Mouse (Mus musculus) adrenal gland (tissue): ENCODE results near the gene Id4.

Experiments used
- intact Hi-C: fragments of 180-260 bp; cut with DNase I; formaldehyde crosslinking; loops from one replicate; pipeline ENCODE4 v1.15.1; 2025
- long read RNA-seq, 2 experiments: library from polyadenylated mRNA; unstranded; transcript quantifications; one replicate each; pipeline ENCODE4 v2.0.0; 2020; ENCODE audit warnings: borderline replicate concordance in 1 of 2; ENCODE audit not compliant: insufficient replicate concordance in 1 of 2

Gene Id4
- long read RNA-seq, experiment 1 = 0 reads
- long read RNA-seq, experiment 2 = 0 reads

DNA sequence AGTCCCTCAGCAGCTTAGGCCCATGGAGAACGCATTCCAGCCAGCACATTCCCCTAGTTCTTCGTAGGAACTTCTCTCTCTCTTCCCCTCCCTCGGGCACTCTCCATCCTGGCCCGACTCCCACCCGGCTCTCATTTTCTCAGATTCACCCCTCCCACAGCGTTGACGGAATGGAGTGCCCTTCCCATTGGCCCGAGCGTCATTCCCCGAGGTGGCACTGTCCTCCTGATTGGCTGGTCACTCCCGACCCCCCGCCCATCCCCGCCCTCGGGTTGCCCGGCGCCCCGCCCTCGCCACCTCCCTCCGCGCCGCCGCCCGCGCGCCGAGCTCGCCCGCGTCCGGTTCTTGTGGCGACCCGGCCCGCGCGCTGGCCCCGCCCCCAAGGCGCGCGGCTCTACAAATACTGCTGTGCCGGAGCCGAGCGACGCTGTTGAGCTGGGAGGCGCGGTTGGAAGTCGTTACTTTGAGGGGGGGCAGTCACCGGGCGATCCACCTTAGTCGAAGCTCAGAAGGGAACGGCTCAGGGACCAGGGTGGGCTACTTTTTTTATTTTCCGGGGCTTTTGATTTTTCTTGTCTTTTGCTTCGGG is at the start of gene Id4:
Gene Id4 (plus strand): TSS at position 539 of the 589 bp plus-strand sequence.
- intact Hi-C loops = no loop called here

DNA sequence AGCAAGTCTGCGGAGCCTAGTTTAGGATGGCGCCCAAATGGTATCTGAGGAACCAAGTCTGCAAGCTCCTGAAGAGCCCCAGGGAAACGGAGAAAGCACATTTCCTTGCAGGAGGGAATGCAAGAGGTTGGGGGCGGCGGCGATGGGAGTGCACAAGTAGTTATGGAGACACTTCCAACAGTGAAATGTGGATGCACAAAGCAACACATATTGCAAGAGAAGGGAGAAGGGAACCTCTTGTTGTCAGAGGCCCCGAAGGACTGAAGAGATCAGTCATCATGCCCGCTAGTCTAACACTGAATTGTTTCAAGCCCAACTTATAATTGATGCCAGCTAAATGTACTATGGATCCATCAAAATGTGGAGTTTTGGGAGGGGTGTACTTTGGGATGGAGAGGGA is 33.9 kb upstream of the Id4 start:
- intact Hi-C loops = no loop called here

DNA sequence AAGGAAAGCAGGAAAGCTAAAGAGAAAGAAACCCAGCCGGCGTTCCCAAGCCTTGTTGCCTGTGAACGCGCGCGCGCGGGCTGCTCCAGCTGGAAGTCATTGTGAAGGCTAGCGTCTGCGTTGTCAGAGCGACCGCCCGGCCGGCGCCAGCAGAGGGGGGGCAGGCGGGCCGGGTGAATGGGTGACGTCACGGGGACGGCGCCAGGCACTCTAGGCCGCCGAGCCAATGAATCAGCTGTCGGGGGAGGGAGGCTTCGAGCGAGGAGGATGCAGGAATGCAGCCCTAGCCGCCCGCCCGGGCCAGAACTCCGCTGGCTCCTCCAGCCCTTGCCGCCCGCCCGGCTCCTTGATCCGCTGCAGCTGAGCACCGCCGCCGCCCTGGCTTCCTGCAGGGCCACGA is 33.3 kb upstream of the Id4 start:
- intact Hi-C loops = no loop called here

DNA sequence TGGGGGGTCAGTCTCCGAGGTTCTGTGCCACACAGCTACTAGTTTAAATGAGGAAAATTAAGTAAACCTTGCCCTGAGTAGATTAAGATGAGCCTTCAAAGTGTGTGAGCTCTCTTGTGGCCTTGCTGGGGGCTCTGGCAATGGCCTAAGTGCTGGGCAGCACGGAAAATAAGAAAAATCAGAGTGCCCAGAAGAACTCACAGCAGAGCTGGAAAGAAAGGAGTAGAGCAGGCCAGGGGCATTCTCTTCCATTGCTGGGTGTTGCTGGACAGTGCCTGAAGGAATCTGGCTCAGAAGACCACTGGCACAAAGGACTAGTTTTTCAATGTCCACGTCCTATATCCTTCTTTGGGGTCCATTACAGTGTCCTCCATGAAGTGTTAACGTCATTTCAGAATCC is 32.9 kb upstream of the Id4 start:
- intact Hi-C loops = no loop called here

DNA sequence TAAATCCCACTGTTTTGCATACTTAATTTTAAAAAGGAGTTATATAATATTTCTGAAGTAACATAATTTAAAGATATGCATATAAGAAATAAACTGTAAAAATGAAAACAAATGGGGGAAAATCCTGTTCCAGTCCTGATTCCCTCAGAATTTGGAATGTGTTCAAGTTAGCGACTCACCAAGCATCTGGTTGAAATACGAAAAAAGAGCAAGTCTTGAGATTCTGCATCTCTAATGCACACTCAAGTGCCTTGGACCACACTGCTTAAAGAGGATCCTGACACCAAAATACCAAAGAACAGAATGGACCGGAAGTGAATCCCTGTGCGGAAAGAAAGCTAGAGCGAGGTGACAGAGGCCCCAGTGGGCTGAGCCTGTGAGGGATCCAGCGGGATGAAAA is 30.0 kb upstream of the Id4 start:
- intact Hi-C loops = no loop called here

DNA sequence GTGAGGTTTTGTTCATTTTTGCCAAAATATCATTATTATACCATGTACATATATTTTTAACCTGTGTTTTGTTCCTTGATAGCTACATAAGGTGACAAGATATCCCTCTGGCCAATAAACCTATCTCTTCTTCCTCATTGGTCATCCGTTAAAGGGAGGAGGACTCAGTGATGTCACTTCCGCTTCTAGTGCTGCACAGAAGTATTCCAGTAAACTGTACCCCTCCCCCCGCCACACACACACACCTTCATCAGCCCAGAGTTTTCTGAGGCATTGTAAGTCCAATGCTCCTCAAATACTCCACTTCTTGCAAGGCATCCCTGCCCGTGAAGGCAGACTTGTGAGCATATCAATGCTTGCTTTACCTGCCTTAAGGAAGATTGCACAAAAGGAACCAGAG is 24.6 kb upstream of the Id4 start:
- intact Hi-C loops = no loop called here

DNA sequence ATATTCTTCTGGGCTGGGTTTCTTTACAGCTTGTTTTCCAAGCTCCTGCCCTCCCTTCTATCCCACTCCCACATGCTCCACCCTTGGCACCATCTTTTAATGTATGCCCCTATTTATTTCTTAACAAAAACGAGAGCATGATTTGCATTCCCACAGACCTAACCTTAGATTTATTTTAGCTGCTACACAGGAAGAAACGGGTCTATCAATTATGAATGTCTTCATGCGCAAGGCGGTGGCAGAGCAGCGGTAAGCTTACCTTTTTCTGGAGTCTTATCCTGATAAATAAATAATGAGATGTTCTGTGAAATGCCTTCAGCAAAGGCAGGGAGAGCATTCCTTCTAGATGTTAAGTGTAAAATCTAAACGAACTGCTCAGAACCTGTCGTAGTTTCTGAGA is 24.2 kb upstream of the Id4 start:
- intact Hi-C loops = no loop called here

DNA sequence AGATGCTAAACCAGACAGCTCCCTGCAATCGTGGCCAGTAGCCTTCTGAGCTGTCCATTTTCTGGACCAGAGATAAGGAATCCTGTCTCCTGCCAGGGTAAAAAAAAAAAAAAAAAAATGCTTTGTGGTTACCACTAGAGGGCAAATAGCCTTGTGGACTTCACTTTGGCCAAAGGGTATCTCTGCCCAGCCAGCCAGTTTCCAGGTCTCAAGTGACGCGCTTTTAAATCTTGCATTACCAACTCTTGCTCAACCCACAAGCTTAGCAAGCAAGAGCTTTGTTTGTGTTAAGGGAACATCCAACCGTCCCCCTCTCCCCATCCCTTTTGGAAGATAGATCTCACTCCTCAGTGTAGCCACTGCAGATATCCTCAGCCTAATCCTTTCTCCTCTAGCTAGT is 23.5 kb upstream of the Id4 start:
- intact Hi-C loops = no loop called here

DNA sequence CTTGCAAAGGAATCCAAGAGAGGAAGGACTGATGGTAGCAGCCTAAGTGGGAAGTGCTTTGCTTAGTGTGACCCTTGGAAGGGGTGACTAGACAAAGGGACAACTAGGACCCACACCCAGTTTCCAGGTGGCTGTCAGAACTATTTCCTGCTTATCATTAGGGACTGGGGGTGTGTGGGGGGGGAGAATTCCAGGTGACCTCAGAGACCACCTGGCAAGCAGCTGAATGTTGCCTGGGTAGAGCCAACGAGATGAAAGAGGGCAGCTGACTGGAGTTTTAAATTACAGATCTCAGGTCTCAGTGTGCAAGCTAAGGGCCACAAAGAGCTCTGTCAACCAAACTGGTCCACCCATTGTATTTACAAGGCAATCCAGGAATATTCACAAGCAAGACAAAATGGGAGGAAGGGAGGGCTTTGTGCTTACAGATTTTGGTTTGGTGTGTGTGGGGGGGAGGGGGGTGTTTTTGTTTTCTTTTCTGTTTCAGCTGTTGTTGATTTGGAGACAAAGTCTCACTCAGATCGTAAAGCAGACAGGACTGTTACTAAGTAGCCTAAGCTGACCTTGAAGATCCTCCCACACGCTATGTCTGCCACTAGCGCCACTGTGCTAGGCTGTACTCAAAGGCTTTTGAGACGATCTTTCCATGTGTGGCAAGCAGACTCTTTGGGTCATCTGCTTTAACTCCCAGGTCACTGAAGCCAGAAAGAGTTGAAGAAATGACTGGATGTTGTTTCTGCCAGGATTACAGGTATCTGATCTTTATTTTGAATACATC is 15.6 kb upstream of the Id4 start:
- intact Hi-C loops = no loop called here

DNA sequence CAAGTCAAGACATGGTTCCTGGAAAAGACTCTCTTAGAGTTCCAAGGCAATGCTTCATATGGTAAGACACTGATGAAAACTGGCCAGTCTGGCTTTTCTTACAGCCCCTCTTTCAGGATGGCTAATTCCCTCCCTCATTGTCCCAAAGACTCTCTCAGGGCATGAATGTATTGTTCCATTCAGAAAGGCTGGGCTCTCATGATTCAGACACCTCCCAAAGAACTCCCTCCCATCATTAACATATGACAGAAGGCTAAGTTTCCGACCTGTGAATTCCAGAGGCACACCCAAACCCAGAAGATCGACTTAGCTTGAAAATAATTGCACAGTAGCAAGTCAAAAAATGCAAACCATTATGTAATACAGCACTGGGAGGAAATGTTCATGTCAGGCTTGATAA is 8.5 kb upstream of the Id4 start:
- intact Hi-C loops = no loop called here

DNA sequence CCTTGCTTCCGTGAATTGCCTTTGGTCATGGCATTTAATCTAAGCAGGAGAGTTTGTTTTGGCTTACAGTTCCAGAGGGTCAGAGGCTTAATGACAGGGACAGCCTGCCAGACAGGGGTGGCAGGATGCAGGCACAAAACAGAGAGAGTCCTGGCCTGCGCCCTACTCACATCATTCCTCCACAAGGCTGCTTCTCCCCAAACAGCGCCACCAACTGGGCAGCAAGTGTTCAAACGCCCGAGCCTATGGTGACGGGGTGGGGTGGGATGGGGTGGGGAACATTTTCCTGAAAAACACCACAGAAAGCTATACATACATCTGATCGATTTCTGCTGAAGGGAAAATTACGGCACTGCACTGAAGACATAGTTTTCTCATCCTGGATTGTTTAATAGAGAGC is 6.0 kb upstream of the Id4 start:
- intact Hi-C loops = no loop called here

DNA sequence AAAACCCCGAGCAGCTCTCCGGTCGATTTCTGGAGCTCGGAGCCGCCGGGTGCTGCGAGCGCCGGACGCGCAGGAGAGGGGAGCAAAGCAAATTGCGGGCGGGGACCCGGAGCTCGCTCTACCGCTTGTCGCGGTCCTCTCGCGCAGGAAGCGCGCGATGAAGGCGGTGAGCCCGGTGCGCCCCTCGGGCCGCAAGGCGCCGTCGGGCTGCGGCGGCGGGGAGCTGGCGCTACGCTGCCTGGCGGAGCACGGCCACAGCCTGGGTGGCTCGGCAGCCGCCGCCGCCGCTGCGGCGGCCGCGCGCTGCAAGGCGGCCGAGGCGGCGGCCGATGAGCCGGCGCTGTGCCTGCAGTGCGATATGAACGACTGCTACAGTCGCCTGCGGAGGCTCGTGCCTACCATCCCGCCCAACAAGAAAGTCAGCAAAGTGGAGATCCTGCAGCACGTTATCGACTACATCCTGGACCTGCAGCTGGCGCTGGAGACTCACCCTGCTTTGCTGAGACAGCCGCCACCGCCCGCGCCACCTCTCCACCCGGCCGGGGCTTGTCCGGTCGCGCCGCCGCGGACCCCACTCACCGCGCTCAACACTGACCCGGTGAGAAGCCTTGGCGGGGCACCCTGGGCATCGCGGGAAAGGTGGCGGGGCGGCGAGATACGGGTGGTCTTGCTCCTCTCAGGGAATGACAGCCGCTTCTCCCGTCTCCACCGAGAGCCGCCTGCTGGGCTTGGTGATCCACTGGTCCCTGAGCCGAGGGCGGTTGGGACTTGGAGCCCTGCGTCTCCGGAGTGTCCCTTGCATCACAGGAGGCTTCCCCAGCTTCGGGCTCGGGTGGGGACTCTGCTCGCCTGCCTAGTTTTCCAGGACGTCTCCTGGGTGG is 553 bp downstream of the Id4 start:
- intact Hi-C loops = no loop called here

DNA sequence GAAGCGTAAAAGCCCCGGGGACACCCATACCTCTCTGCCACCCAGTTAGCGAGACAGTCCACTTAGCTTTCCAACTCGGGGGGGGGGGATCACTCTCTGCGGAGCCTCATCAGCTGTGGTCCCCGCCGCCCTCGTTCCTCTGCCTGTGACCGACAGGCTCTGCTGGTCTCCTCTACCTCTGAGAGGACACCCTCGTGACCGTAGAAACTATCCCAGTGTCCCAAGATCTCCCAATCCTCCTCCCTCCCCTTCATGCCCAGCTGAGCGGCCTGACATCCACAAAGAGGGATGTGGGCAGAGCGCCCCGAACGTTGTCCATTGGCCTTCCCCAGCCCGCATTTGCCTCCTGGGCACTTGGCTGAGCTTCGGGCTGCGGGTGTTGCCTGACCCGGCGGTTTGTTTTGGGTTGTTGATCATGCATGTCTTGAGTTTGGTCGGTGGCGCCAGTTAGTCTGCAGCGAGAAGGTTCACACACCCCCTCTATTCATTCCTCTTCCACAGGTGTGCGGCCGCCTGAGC is 1.5 kb downstream of the Id4 start:
- intact Hi-C loops = no loop called here

DNA sequence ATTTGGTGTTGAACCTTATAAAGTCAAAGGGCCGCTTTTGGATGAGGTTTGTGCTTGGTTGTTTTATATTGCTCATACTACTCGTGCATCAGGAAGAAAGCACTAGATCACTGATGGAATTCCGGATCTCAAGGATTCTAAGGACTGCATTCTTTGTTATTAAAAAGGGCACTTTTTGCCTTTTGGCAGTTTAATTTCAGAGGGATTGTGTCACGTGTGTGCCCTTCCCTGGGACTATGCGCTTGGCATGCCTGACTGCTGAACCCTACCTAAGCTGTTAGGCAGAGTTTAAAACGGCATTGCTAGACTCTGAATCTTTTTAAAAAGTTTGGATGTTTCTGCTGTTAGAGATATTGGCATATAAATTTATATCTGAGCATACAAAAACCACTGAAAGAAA is 4.0 kb downstream of the Id4 start:
- intact Hi-C loops = no loop called here

DNA sequence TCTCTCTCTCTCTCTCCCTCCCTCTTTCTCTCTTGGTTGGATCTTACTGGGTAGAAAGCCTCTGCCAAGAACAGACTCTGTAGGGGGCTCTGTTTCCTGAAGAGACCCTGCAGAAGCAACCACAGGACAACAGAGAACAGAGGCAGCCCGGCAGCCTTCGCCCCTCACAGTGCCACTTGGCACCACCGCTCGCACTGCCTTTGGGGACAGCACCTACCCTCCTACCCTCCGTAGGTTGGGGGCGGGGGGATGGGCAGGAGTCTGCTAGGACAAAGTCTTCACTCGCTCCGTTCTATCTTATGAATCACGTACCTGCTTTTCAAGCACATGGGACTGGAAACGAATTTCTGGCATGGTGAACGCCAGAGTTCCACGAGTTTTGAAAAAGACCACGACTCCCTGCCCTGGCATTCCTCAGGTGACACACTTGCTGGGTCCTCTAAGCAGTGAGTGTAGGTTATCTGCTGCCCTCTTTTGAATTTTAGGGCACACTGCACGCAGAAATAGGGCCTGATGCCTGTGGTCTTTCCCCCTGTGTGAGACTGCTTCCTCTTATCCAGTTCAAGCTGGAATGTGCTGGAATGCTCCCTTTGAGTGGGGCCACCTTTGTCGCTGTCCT is 12.5 kb downstream of the Id4 start:
- intact Hi-C loops = loop anchor here (1.0 to 10.0 kb wide), 3 partner anchors 191 to 606 kb away; no protein-coding TSS in a partner anchor

DNA sequence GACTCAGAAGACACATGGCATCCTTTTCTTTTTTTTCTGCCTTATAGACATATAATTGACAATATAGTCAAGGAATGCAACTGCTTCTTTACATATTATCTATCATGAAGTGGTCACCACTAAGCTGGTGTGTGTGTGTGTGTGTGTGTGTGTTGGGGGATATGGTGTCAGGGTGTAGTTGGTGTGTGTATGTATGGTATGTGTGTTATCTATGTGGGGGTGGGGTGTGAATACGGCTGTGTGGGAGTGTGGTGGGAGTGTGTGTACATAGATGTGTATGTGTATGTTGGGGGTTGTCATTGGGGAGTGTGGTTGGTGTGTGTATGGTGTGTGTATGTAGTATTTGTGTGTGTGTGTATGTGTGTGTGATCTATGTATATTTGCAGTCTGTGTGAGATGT is 13.1 kb downstream of the Id4 start:
- intact Hi-C loops = loop anchor here (5.0 to 10.0 kb wide), 2 partner anchors 191 to 437 kb away; no protein-coding TSS in a partner anchor

DNA sequence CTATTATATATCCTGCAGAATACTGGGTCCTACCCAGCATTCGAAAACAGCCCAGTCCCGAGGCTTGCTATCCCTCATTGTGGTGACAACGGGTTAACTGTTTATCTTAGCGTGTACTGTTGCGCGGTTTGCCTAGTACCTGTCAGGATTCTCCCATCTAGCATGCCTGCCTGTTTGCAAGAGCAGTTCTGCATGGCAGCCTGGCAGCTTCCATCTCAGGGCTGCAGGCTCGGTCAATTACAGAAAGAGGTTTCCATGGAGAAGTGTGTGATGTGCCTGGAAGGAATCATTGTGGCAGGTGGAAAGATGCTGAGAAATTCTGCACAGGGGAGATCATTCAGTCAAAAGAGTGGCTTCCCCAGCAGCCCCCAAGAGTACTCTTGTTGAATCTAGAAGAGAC is 16.0 kb downstream of the Id4 start:
- intact Hi-C loops = loop anchor here (10.0 kb wide), 1 partner anchor 188 kb away; no protein-coding TSS in a partner anchor

DNA sequence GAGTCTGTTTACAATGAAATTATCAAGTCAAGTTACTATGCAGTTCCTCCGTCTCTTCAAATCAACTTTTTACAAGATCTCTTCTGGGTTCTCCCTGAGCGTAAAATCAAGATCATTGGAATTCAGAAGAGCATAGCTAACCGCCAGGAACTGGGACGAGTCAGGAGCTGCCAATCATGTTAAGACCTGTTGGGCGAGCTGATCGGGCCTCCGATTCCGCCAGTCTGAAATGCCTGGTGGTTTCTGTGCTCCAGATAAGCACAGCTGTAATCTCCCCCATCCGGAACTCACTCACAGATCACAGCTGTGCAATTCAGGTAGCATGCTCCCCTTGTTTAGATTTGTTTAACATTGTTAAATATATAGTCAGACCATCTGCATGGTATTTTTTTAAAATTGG is 23.4 kb downstream of the Id4 start:
- intact Hi-C loops = no loop called here

DNA sequence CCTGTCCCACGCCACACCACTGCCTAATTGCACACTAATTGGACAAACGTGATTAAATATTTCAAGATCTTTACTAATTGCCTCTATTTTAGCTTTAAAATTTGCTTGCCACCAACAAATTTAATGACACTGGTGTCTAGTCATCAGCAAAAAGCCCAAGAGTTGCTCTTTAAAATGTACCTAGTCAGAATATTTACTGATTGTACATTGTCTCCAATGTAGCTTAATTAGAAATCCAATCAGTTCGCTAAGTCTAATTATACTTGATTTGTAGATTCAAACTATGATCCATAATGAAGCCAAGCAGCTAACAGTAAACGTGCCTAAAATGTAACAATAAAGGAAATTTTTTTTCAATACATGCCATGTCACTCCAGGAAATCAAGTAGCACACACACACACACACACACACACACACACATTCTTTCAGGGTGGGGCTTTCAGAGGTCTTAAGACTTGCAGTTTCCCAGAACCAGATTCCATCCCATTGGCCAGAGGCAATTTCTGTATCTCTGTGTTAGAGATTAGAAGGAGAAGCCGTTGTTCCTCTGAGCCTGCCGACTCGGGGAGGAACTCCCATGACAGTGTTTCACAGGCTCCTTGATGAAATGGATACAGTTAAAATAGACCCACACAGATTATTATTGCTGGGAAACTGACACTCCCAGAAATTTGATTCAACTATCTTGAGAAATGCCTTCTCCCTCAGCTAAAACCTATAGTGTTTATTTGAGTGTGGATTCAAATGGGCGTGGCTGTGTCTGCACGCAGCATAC is 24.1 kb downstream of the Id4 start:
- intact Hi-C loops = no loop called here

DNA sequence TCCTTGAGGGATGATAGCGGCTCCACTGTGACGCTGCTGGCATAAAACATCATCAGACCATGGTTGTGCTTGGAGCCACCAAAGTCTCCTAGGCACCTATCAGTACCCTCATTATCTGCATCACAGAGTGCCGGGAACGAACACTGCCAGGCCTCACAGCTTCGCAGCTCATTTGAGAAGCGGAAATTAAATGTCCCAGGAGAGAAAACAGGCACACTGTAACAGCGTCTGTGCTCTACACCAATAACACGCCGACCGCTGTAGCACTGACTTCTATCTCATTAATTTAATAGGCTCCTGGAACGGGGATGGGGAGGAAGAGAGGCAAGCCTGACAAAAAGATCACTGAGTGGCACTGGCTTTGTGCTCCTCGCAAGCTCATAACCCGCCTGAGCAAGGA is 29.4 kb downstream of the Id4 start:
- intact Hi-C loops = no loop called here

DNA sequence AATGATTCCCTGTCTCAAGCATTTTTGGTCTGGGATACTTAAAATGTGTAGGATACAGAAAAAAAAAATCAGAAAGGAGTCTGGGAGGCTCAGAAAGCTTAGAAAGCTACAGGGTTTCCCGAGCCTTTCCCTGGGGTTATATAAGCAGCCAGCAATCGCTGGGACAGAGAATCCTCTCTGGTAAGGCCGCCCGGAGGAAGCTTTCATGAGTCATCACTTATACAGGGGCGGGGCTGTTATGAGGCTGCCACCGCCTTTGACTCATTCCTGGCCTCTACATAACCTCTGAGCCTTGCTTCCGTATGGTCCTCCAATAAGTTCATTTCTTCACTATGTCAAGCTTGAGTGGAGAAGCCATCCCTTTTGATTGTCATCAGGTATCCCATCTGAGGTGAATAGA is 53.5 kb downstream of the Id4 start:
- intact Hi-C loops = no loop called here
